Mouse (Mus musculus): ENCODE data around the gene Inf2.

The Inf2 gene
- long read RNA-seq, experiment 1, partial matches to known transcripts, result 2 of 3 reads
- long read RNA-seq, experiment 1, other reads (novel, unspliced or antisense), result 1 of 3 reads
- long read RNA-seq, experiment 2, partial matches to known transcripts, result 0 of 9 reads
- long read RNA-seq, experiment 2, other reads (novel, unspliced or antisense), result 9 of 9 reads

- intact Hi-C loops (cut with DNase I), result no loop called here
Measured at GRCm38 (mm10) chr12:112588426-112589256, at the start of gene Inf2. Inf2 (plus strand) TSS chr12:112588784.

GRCm38 (mm10) chr12:112539466-112539965, 49.1 kb upstream of the Inf2 start:
- intact Hi-C loops (cut with DNase I), result no loop called here

GRCm38 (mm10) chr12:112540321-112540720, 48.3 kb upstream of the Inf2 start:
- intact Hi-C loops (cut with DNase I), result loop anchor here (5.0 to 10.0 kb wide), 3 partner anchors 43 to 126 kb away; no protein-coding TSS in a partner anchor

- intact Hi-C loops (cut with DNase I), result loop anchor here (5.0 to 10.0 kb wide), 3 partner anchors 44 to 127 kb away; no protein-coding TSS in a partner anchor
Measured at GRCm38 (mm10) chr12:112541483-112542091, 47.0 kb upstream of the Inf2 start.

GRCm38 (mm10) chr12:112542257-112542919, 46.2 kb upstream of the Inf2 start:
- intact Hi-C loops (cut with DNase I), result loop anchor here (5.0 to 10.0 kb wide), 3 partner anchors 45 to 128 kb away; no protein-coding TSS in a partner anchor

- intact Hi-C loops (cut with DNase I), result loop anchor here (1.0 to 10.0 kb wide), 4 partner anchors 46 to 398 kb away; no protein-coding TSS in a partner anchor
Measured at GRCm38 (mm10) chr12:112542920-112543300, 45.7 kb upstream of the Inf2 start.

- intact Hi-C loops (cut with DNase I), result loop anchor here (1.0 to 10.0 kb wide), 4 partner anchors 47 to 399 kb away; no protein-coding TSS in a partner anchor
Measured at GRCm38 (mm10) chr12:112543941-112544340, 44.6 kb upstream of the Inf2 start.

GRCm38 (mm10) chr12:112544946-112545701, 43.5 kb upstream of the Inf2 start:
- intact Hi-C loops (cut with DNase I), result loop anchor here (5.0 to 10.0 kb wide), 3 partner anchors 48 to 130 kb away; no protein-coding TSS in a partner anchor

GRCm38 (mm10) chr12:112546110-112546509, 42.5 kb upstream of the Inf2 start:
- intact Hi-C loops (cut with DNase I), result loop anchor here (10.0 kb wide), 1 partner anchor 131 kb away; no protein-coding TSS in a partner anchor

GRCm38 (mm10) chr12:112549287-112549686, 39.3 kb upstream of the Inf2 start:
- intact Hi-C loops (cut with DNase I), result loop anchor here (10.0 kb wide), 1 partner anchor 134 kb away; no protein-coding TSS in a partner anchor

GRCm38 (mm10) chr12:112551861-112552375, 36.7 kb upstream of the Inf2 start:
- intact Hi-C loops (cut with DNase I), result loop anchor here (1.0 to 10.0 kb wide), 3 partner anchors 53 to 153 kb away; partner anchors contain the start of gene Adssl1

- intact Hi-C loops (cut with DNase I), result loop anchor here (1.0 to 10.0 kb wide), 3 partner anchors 53 to 152 kb away; partner anchors contain the start of gene Adssl1
Measured at GRCm38 (mm10) chr12:112552520-112552919, 36.1 kb upstream of the Inf2 start.

GRCm38 (mm10) chr12:112554900-112555299, 33.7 kb upstream of the Inf2 start:
- intact Hi-C loops (cut with DNase I), result loop anchor here (5.0 to 10.0 kb wide), 2 partner anchors 67 to 150 kb away; partner anchors contain the start of gene Adssl1

GRCm38 (mm10) chr12:112556531-112557060, 32.0 kb upstream of the Inf2 start:
- intact Hi-C loops (cut with DNase I), result loop anchor here (10.0 kb wide), 1 partner anchor 148 kb away; no protein-coding TSS in a partner anchor

GRCm38 (mm10) chr12:112557219-112557618, 31.4 kb upstream of the Inf2 start:
- intact Hi-C loops (cut with DNase I), result loop anchor here (10.0 kb wide), 1 partner anchor 148 kb away; no protein-coding TSS in a partner anchor

GRCm38 (mm10) chr12:112559231-112559630, 29.4 kb upstream of the Inf2 start:
- intact Hi-C loops (cut with DNase I), result loop anchor here (10.0 kb wide), 1 partner anchor 146 kb away; no protein-coding TSS in a partner anchor

- intact Hi-C loops (cut with DNase I), result loop anchor here (10.0 kb wide), 1 partner anchor 145 kb away; no protein-coding TSS in a partner anchor
Measured at GRCm38 (mm10) chr12:112559671-112560070, 28.9 kb upstream of the Inf2 start.

GRCm38 (mm10) chr12:112560176-112560797, 28.3 kb upstream of the Inf2 start:
- intact Hi-C loops (cut with DNase I), result no loop called here

All from adrenal gland (tissue).